ENCODE assay signal across 16 mouse cellular contexts in genomic region chr9:99454211-99454610, GRCm38 (mm10).
"Had no signal": no experiment of that assay in that cellular context is flagged by ENCODE, and none has a peak within 500 bp of the region (broad histone marks: within the 10 kb centered on the region; RNA-seq: fewer than 3 reads in every experiment).

No protein-coding gene starts in this region.

- DNase-seq: cerebellum, adult 9-10 months; cerebellum, adult 9-11 months; cerebellum, postnatal 10 days; cerebellum, postnatal 14 days; cerebellum, postnatal 25 days; cerebellum, postnatal 36 days; embryo, embryonic 11 days; forebrain, postnatal 0 days; gastrocnemius, adult 2 months; gastrocnemius, postnatal 10 days; gastrocnemius, postnatal 14 days; gastrocnemius, postnatal 25 days; gastrocnemius, postnatal 36 days; heart, adult 11 months; heart, adult 18-20 months; heart, adult 2 months had no signal
